Mouse (Mus musculus): ENCODE measurements around the gene Celf2.

The Celf2 gene

DNA sequence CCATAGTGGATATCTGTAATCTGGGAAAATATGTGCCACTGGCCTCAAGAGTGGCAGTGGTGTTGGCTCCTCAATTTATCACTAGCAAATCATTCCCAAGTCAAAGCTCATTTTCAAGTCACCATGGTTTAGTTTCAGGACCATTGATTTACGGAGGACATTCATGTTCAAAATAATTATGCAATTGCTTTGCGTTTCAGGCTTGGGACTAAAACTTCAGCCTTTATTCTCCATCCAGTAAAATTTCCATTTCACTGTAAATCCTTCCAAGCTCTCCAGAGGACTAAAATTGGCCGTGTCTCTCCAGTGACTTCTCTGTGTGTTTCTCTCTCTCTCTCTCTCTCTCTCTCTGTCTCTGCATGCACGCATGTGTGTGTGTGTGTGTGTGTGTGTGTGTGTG, 249.7 kb downstream of the Celf2 start:
- DNase-seq, result no peak

DNA sequence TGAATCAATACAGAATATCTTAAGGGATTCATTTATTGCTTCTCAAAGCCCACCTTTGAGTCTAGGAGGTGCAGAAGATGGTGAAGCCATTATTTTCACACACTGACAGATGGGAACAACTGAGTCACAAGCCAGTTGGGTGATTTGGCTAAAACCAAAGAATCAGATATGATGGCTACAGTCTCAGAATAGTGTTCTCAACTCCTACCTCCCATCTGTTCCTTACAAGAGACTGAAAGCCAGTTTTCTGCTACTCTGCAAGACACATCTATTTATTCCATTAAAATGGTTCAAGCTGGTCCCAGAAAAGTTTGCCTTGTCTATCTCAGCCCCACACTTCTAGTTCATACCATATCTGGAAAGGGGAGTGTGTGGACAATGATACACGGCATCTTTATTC, 253.3 kb downstream of the Celf2 start:
- DNase-seq, result no peak

GRCm38 (mm10) chr2:7255386-7255785, 254.0 kb downstream of the Celf2 start:
- no peak for DNase-seq

DNA sequence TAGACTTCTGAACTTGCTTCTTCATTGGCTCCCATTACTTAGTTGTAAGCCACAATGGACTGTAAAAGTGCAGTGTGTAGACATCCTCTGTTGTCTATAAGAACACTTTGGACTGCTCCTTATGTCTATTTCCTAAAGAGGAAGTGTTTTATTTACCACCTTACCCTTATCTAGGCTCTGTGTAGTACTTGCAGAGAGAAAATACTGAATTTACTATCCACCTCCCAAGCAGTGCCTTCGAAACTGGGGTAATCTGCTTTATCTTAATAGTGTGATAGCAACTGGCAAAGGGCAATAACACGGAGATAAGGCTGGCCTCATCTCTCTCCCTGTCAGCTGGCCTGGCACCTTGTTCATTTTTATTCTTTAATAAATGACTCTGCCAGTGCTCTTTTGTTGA, 259.0 kb downstream of the Celf2 start:
- no peak for DNase-seq

GRCm38 (mm10) chr2:7249002-7249401, 260.4 kb downstream of the Celf2 start:
- no peak for DNase-seq

DNA sequence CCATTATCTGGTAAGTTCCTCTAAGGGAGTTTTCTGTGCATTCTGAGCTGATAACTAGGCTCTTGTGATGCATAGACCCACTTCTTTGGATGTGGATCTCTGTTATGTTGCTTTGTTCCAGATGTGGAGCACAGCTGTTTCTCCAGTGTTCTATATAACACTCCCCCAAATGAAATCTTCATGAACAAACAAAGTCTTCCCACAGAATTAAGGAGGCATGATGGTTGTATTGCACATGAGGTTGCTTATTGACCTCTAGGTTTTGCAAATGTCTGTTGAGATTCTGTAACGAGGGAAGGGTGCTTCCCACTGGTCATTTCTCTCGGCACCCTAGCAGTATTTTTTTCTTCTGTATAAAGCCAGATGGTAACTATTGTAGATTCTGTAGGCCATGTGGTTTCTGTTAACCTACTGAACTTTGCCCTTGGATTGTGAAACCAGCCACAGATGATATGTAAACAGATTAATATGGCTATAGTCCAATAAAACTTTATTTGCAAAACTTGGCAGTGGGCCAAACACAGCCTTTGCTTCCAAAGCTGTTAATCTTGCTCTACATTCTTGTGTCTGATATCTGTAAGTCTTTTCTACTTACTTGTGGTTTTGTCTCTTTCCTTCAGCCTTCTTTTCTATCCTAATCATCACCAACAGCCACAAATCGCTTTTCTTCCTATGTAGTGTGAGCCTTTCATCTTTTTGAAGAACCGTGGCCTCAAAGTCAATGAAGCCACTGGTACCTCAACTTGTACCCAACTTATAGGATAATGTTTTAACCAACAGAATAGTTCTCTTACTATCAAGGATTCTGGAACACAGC, 263.2 kb downstream of the Celf2 start:
- peak; percentile 79 for DNase-seq

DNA sequence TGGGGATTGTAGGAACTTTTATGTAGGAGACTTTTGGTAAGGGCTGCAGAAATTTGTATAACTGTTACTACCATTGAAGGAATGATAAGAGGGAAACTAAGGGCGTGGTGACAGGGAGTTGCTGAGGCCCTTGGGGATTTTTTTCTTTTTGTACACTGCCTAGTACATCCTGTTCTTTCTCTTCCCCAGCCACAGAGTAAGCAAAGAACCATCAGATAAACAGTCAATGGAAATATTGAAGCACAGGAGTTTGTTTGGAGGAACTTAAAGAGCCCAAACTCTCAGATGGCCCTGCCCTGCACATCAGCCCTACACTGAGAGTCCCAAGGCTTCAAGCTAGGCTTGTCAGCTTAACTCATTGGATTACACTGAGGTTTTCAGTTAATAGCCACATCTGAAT, 267.2 kb downstream of the Celf2 start:
- no peak for DNase-seq

GRCm38 (mm10) chr2:7241523-7241941, 267.8 kb downstream of the Celf2 start:
- DNase-seq, result peak; percentile 18

- DNase-seq, result no peak
These were observed 272.1 kb downstream of the Celf2 start for GRCm38 (mm10) chr2:7237283-7237682.

GRCm38 (mm10) chr2:7236452-7236851, 272.9 kb downstream of the Celf2 start:
- DNase-seq, result no peak

DNA sequence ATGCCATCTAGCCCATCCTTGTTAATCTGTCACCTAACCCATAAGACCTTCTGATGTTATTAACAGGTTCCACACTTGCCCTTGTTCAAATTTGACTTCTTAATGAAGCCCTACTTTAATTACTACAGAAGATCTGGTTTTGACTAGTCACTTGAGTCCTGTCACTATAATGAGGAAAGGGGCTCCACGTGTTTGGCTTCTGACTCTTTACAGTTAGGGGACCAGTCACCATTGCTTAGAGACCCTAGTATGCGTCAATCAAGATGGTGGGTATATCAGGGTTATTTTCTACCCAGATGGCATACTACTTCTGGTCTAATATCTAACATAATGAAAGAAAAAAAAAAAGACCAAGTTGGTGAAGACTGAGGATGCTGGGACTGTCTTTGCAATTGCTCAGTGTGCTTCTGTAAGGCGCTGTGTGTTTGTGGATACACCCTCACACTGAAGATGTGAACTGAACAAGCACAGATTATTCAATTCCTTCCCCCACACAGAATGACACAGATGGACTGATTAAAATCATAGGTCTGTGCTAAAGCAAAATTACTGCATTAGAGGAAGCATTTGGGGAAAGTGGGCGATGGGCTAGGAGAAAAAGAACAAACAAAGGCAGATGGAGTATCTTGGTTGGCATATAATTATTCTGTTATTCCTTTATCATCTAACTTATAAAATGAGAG, 274.2 kb downstream of the Celf2 start:
- no peak for DNase-seq

GRCm38 (mm10) chr2:7234587-7234986, 274.8 kb downstream of the Celf2 start:
- no peak for DNase-seq

DNA sequence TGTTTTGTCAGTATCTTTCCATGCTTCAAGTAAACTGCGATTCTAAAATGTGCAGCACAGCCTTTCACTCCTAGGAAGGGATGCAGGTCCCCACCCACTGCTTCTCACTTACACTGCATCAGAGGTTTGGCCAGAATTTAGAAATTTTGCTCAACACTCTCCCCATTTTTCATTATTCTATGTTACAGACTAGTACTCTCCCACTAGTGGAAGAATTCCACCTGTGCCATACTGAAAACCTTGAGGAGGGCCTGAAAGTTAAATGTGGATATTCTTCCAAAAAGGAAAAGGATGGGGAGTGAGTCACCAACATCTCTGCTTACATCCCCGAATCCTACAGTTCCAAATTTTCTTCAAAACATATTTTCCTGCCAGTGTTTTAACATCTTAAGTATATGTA, 276.0 kb downstream of the Celf2 start:
- no peak for DNase-seq

DNA sequence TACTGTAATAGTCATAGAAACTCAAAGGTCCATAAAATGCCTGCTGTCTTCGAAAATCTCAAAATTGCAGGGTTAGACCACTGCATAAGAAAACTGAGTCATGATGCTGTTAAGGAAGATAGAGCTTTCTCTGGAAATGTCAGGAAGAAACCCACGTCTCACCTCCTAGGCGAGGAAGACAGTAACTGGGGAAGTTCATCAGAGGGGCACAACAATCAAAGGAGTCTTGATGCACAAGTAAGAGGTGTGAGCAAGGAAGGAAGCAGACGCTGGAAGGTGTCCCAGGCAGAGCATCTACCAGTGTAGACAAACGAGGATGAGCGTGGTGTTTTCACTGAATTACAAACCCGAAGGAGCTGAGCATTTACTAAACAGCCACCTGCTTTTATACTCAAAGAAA, 282.6 kb downstream of the Celf2 start:
- no peak for DNase-seq

DNA sequence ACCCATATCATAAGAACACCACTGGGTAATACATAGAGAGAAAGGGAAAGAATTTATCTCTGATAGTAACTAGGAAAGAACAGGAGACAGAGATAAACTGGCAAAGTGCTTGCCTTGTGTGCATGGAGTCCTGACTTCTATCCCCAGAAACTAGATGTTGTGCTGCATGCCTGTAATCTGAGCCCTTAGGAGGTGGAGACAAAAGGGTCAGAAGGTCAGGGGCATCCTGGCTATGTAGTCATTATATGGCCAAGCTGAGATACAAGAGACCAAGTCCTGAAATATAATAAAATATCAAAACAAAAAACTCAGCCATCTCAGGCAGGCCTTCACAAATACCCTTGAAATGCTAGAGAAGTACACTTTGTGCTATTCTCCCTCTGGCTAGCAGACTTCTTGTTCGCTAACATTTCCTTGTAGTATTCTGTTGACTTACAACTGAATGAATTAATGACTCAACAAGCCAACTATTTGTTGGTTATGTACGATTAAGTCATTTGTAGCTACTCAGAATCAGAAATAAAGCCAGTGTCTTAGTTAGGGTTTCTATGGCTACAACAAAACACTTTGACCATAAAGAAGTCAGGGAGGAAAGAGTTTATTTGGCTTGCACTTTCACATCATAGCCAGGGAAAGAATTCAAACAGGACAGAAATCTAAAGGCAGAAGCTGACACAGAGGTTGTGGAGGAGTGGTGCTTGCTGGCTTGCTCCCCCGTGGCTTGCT, 284.9 kb downstream of the Celf2 start:
- no peak for DNase-seq

- DNase-seq, result no peak
These were observed 285.8 kb downstream of the Celf2 start for GRCm38 (mm10) chr2:7223538-7223937.

- DNase-seq, result no peak
These were observed 286.5 kb downstream of the Celf2 start for GRCm38 (mm10) chr2:7222886-7223285.

- DNase-seq, result no peak
These were observed 287.5 kb downstream of the Celf2 start for GRCm38 (mm10) chr2:7221856-7222255.

DNA sequence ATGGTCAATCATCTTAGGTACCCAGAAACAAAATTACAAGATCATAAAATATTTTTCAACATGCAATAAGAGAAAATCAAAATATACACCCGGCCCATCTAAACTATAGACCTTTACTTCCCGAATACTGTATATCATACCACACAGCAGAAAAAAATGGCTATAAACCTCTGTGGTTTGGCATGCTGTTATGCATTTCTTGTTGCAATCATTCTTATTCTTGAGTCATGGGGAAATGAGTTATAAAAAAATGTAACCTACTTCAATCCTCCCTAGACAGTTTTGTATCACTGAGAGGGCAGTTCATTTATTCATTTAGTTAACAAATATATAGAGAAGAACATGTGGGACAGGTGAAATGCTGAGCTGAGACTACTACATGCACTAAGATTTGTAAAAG, 291.3 kb downstream of the Celf2 start:
- no peak for DNase-seq

DNA sequence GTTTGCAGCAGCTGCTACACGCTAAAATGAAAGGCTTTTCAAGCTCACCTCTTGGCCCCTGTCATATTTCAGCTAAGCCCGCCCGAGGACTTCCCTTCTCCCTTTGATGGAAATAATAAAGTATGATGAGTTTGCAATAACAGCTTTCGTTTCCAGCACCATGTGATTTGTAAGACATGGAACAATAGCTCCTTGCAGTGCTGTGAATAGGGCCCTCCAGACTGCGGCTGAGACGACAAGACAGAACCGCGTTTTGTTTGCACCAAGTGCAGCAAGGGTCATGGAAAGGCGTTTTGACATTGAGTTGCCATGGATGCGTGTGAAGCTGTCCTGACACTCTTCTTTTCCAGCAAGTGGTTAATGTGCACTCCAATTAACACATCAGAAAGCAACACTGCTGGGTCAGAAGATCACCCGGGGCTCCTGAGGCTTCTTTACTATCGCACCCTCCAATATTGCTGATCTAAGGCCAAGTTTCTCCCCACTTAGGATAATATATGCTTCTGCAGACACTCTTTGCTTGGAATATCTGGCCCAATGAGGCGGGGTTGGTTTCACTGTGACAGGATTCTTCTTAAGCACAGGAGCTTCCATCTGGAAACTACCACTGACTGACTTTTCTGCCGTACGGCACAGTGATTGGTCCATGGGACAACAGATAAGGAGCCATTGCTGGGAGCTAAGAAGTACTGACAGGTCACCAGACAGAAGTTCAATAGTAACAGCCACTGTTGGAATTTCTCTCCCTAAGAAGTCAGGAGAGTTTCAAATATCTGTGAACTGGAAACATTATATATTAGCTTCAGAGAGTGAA, 301.5 kb downstream of the Celf2 start:
- DNase-seq, result peak; percentile 36

DNA sequence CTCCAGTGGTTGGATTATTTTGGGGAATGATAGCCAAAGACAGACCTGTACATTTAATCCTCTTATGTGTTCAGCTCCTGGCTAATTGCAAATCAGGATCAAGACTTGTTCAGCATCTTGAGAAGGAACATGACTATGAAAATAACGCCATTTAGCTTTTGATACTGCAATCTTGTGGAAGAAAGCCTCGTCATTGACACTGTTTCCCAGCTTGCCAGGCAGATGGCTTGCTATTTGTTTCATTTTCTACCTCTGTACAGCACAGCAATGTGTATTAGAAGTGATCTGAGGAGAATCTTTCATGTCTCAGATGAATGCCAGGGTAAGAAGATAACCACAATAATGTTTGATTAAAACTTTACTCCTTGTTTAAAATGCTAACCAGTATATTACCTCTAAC, 315.9 kb downstream of the Celf2 start:
- no peak for DNase-seq

DNA sequence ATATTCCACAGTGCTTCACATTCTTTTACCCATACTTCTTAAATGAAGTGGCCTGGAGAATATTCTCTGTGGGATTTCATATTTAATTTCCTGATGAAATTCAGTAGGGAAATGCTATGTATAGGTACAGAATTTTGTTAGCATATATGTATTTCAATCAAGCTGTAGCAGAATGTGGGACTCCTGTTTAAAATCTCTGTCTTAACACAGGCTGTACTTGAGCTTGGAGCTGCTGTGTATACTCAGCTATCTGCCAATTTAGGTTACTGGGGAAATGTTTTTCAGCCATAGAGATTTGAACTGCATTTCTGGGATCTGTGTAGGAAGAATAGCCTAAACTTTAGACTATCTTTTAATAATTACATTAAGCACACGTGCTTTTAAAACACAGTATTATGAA, 330.2 kb downstream of the Celf2 start:
- no peak for DNase-seq

Data from lung, postnatal 10 days (tissue).